Mouse (Mus musculus) midbrain, embryonic 16.5 days (tissue): ENCODE measurements around the gene Trim67. TPM values are rescaled to one million over a fixed set of nuclear protein-coding genes. Genes with fewer than 3 reads are reported as not detected.
"Not testable (repeated sequence)": the region's sequence is repeated elsewhere in the genome, so short reads cannot be mapped to it uniquely, and the experiment has no call there.

Source experiments
- ATAC-seq: fragments of 200-750 bp; cut with Nextera tagmentation; 2 replicates; pipeline ENCODE4 v1.8.0; 2017; ENCODE audit warnings: moderate TSS enrichment
- H3K27ac ChIP-seq: fragments of 300-500 bp; sonication (generic); 2 replicates; pipeline ENCODE4 v1.5.1; 2014; ENCODE audit warnings: mild to moderate bottlenecking, low read length, mixed read lengths
- H3K27me3 ChIP-seq: fragments of 300-500 bp; sonication (generic); 2 replicates; pipeline ENCODE4 v1.6.1; 2014; ENCODE audit warnings: low read depth, low read length, mixed read lengths; ENCODE audit not compliant: control insufficient read depth, insufficient read depth
- H3K36me3 ChIP-seq: fragments of 300-500 bp; sonication (generic); 2 replicates; pipeline ENCODE4 v1.6.1; 2014; ENCODE audit warnings: mild to moderate bottlenecking, low read length, moderate library complexity, mixed read lengths; ENCODE audit not compliant: control insufficient read depth, insufficient read depth
- H3K4me1 ChIP-seq: fragments of 300-500 bp; sonication (generic); 2 replicates; pipeline ENCODE4 v1.6.1; 2014; ENCODE audit warnings: mild to moderate bottlenecking, low read length, mixed read lengths; ENCODE audit not compliant: control insufficient read depth, insufficient read depth
- H3K4me2 ChIP-seq: fragments of 300-500 bp; sonication (generic); 2 replicates; pipeline ENCODE4 v1.6.1; 2014; ENCODE audit warnings: mild to moderate bottlenecking, low read length, mixed read lengths
- H3K4me3 ChIP-seq: fragments of 300-500 bp; sonication (generic); 2 replicates; pipeline ENCODE4 v1.5.1; 2014; ENCODE audit warnings: low read depth, mild to moderate bottlenecking, low read length, moderate library complexity, mixed read lengths
- H3K9ac ChIP-seq: fragments of 300-500 bp; sonication (generic); 2 replicates; pipeline ENCODE4 v1.6.1; 2014; ENCODE audit warnings: low read depth, low read length, mixed read lengths
- H3K9me3 ChIP-seq: fragments of 300-500 bp; sonication (generic); replicated peaks from 2 replicates; pipeline ENCODE4 v1.6.1; 2014; ENCODE audit warnings: mild to moderate bottlenecking, low read length, mixed read lengths; ENCODE audit not compliant: control insufficient read depth, poor library complexity, severe bottlenecking
- WGBS: fragments of 180-500 bp; shearing (Covaris S2); extraction: QIAGEN DNeasy Blood & Tissue Kit; methylation state at CpG from one replicate; pipeline ENCODE4 v1.1.7; 2014; 5-methylcytosine and 5-hydroxymethylcytosine counted together
- polyA plus RNA-seq: library from polyadenylated mRNA; unstranded; fragments of >200 nt; fragmentation: Nextera tagmentation; extraction: Ambion mirVana; gene quantifications from 2 replicates; pipeline ENCODE4 v1.2.1, GENCODE M21; 2015

Trim67 gene
- polyA plus RNA-seq, 1 experiment from 2014 or later, result 28.0 TPM

GRCm38 (mm10) chr8:124835848-124836247, 43.0 kb downstream of the Trim67 start:
- Histone ChIP-seq H3K27ac (no peak overlapping the region), H3K4me1 (no peaks in the 10 kb centered on the region), H3K9ac (no peak overlapping the region), H3K4me2 (no peak overlapping the region), H3K4me3 (no peak overlapping the region), H3K9me3 (no peaks in the 10 kb centered on the region), H3K27me3 (no peaks in the 10 kb centered on the region), H3K36me3 (peaks cover 15% of the 10 kb centered on the region)
- no peak for ATAC-seq

- WGBS, result 79% methylated on average over 7 of the region's 7 CpGs
- Histone ChIP-seq H3K27me3 (no peaks in the 10 kb centered on the region), H3K9ac (no peak overlapping the region), H3K9me3 (no peaks in the 10 kb centered on the region), H3K4me3 (no peak overlapping the region), H3K4me1 (no peaks in the 10 kb centered on the region), H3K27ac (no peak overlapping the region), H3K36me3 (peaks cover 15% of the 10 kb centered on the region), H3K4me2 (no peak overlapping the region)
- no peak for ATAC-seq
Measured at GRCm38 (mm10) chr8:124836273-124836672, 43.4 kb downstream of the Trim67 start.

- no peak overlapping the region for H3K4me3 ChIP-seq
- no peaks in the 10 kb centered on the region for H3K27me3 ChIP-seq
- peaks cover 21% of the 10 kb centered on the region for H3K36me3 ChIP-seq
- no peak overlapping the region for H3K4me2 ChIP-seq
- no peaks in the 10 kb centered on the region for H3K9me3 ChIP-seq
- WGBS, result 84% methylated on average over 2 of the region's 2 CpGs
- no peak for ATAC-seq
- H3K9ac ChIP-seq, result no peak overlapping the region
- no peak overlapping the region for H3K27ac ChIP-seq
- H3K4me1 ChIP-seq, result no peaks in the 10 kb centered on the region
Measured at GRCm38 (mm10) chr8:124836907-124837306, 44.0 kb downstream of the Trim67 start.

GRCm38 (mm10) chr8:124837956-124838355, 45.1 kb downstream of the Trim67 start:
- ATAC-seq, result no peak
- 96% methylated on average over 2 of the region's 2 CpGs for WGBS
- H3K27me3 ChIP-seq, result no peaks in the 10 kb centered on the region
- no peak overlapping the region for H3K4me2 ChIP-seq
- H3K9me3 ChIP-seq, result no peaks in the 10 kb centered on the region
- H3K4me3 ChIP-seq, result no peak overlapping the region
- H3K4me1 ChIP-seq, result no peaks in the 10 kb centered on the region
- H3K27ac ChIP-seq, result no peak overlapping the region
- no peak overlapping the region for H3K9ac ChIP-seq
- H3K36me3 ChIP-seq, result peaks cover 21% of the 10 kb centered on the region

GRCm38 (mm10) chr8:124839371-124839770, 46.5 kb downstream of the Trim67 start:
- 93% methylated on average over 10 of the region's 10 CpGs for WGBS

GRCm38 (mm10) chr8:124840900-124841299, 48.0 kb downstream of the Trim67 start:
- no peaks in the 10 kb centered on the region for H3K27me3 ChIP-seq

More at GRCm38 (mm10) chr8:124839371-124839770, 46.5 kb downstream of the Trim67 start:
- Histone ChIP-seq H3K9ac (no peak overlapping the region), H3K27ac (no peak overlapping the region), H3K27me3 (no peaks in the 10 kb centered on the region), H3K4me3 (no peak overlapping the region), H3K9me3 (no peaks in the 10 kb centered on the region), H3K4me2 (no peak overlapping the region), H3K4me1 (no peaks in the 10 kb centered on the region), H3K36me3 (peaks cover 21% of the 10 kb centered on the region)
- ATAC-seq, result no peak

GRCm38 (mm10) chr8:124841775-124842174, 48.9 kb downstream of the Trim67 start:
- H3K27ac ChIP-seq, result no peak overlapping the region
- peaks cover 21% of the 10 kb centered on the region for H3K36me3 ChIP-seq
- no peak overlapping the region for H3K4me3 ChIP-seq
- no peaks in the 10 kb centered on the region for H3K27me3 ChIP-seq
- no peak overlapping the region for H3K9ac ChIP-seq
- H3K9me3 ChIP-seq, result no peaks in the 10 kb centered on the region
- no peak overlapping the region for H3K4me2 ChIP-seq
- 90% methylated on average over 10 of the region's 10 CpGs for WGBS
- H3K4me1 ChIP-seq, result no peaks in the 10 kb centered on the region
- ATAC-seq, result no peak

More at GRCm38 (mm10) chr8:124840900-124841299, 48.0 kb downstream of the Trim67 start:
- no peak for ATAC-seq
- Histone ChIP-seq H3K27ac (no peak overlapping the region), H3K36me3 (peaks cover 21% of the 10 kb centered on the region), H3K4me2 (no peak overlapping the region), H3K4me3 (no peak overlapping the region), H3K9ac (no peak overlapping the region), H3K9me3 (no peaks in the 10 kb centered on the region), H3K4me1 (no peaks in the 10 kb centered on the region)
- 96% methylated on average over 7 of the region's 7 CpGs for WGBS

- not testable (repeated sequence) for H3K4me3 ChIP-seq, H3K9ac ChIP-seq, H3K4me2 ChIP-seq, H3K4me1 ChIP-seq, H3K27me3 ChIP-seq, ATAC-seq, H3K9me3 ChIP-seq, H3K27ac ChIP-seq
- 92% methylated on average over 1 of the region's 1 CpGs for WGBS
- peaks cover 21% of the 10 kb centered on the region for H3K36me3 ChIP-seq
Measured at GRCm38 (mm10) chr8:124842929-124843328, 50.0 kb downstream of the Trim67 start.

- no peak overlapping the region for H3K27ac ChIP-seq
- H3K27me3 ChIP-seq, result no peaks in the 10 kb centered on the region
- H3K4me2 ChIP-seq, result no peak overlapping the region
- H3K4me1 ChIP-seq, result no peaks in the 10 kb centered on the region
- H3K9me3 ChIP-seq, result no peaks in the 10 kb centered on the region
- H3K36me3 ChIP-seq, result peaks cover 10% of the 10 kb centered on the region
- no peak overlapping the region for H3K4me3 ChIP-seq
- H3K9ac ChIP-seq, result no peak overlapping the region
- ATAC-seq, result no peak
- 71% methylated on average over 3 of the region's 3 CpGs for WGBS
Measured at GRCm38 (mm10) chr8:124845131-124845530, 52.2 kb downstream of the Trim67 start.
